ENCODE assay signal across 7 mouse cellular contexts in genomic region chr19:36918441-36919301, GRCm38 (mm10). TPM values are rescaled to one million over a fixed set of nuclear protein-coding genes. Genes with fewer than 3 reads are reported as not detected.
A peak's percentile ranks its signal among the peaks of the same experiment; 100 is the strongest.
DNase-seq lines count a peak whose midpoint lies in the region; ATAC-seq and TF ChIP-seq lines count a peak whose summit lies in the region.

No protein-coding gene starts in this region.

- H3K9ac ChIP-seq in embryonic facial prominence, embryonic 12.5 days, result peak overlapping the region; percentile 83
- H3K9ac ChIP-seq in limb, embryonic 15.5 days, result peak overlapping the region; percentile 90
- H3K9ac ChIP-seq in midbrain, postnatal 0 days (replicated peaks; ENCODE audit: low read length, poor library complexity, severe bottlenecking), result peak overlapping the region; percentile 79

- WGBS in embryonic facial prominence, embryonic 12.5 days, result under 1% methylated on average over 81 of the region's 85 CpGs
- under 1% methylated on average over 85 of the region's 85 CpGs for WGBS in kidney, adult 2 months
- WGBS in limb, embryonic 15.5 days, result under 1% methylated on average over 85 of the region's 85 CpGs
- WGBS in midbrain, postnatal 0 days, result 1% methylated on average over 62 of the region's 85 CpGs

- no peaks in the 10 kb centered on the region for H3K9me3 ChIP-seq in embryonic facial prominence, embryonic 12.5 days
- no peaks in the 10 kb centered on the region for H3K9me3 ChIP-seq in limb, embryonic 15.5 days
- no peaks in the 10 kb centered on the region for H3K9me3 ChIP-seq in midbrain, postnatal 0 days (ENCODE audit: low read length)

- no peaks in the 10 kb centered on the region for H3K36me3 ChIP-seq in embryonic facial prominence, embryonic 12.5 days
- H3K36me3 ChIP-seq in kidney, adult 2 months (ENCODE audit: control insufficient read depth, insufficient read depth, low read length), result no peaks in the 10 kb centered on the region
- no peaks in the 10 kb centered on the region for H3K36me3 ChIP-seq in limb, embryonic 15.5 days
- no peaks in the 10 kb centered on the region for H3K36me3 ChIP-seq in midbrain, postnatal 0 days (ENCODE audit: insufficient read depth, low read length)

- TF ChIP-seq POLR2A in kidney, adult 2 months (IDR thresholded peaks at IDR 0.05; ENCODE audit: low read depth, low read length), result peak; percentile 37

- H3K4me1 ChIP-seq in embryonic facial prominence, embryonic 12.5 days, result no peaks in the 10 kb centered on the region
- no peaks in the 10 kb centered on the region for H3K4me1 ChIP-seq in kidney, adult 2 months (ENCODE audit: control insufficient read depth, insufficient read depth, low read length)
- peaks cover 4% of the 10 kb centered on the region for H3K4me1 ChIP-seq in limb, embryonic 15.5 days
- peaks cover 2% of the 10 kb centered on the region; the same call in 1 of the 2 replicates for H3K4me1 ChIP-seq in midbrain, postnatal 0 days (ENCODE audit: insufficient read depth, low read length)

- ATAC-seq in embryonic facial prominence, embryonic 12.5 days (ENCODE audit: insufficient number of reproducible peaks, insufficient read depth, low FRiP score, low TSS enrichment), result peak; percentile 89
- ATAC-seq in limb, embryonic 15.5 days (ENCODE audit: insufficient number of reproducible peaks, low FRiP score, low TSS enrichment, low read depth), result peak; percentile 84
- peak; percentile 89 for ATAC-seq in midbrain, postnatal 0 days (ENCODE audit: low FRiP score)

- peak overlapping the region; percentile 77 for H3K4me3 ChIP-seq in embryonic facial prominence, embryonic 12.5 days
- H3K4me3 ChIP-seq in kidney, adult 2 months (ENCODE audit: insufficient read depth, low read depth, low read length), result peak overlapping the region; percentile 62
- H3K4me3 ChIP-seq in limb, embryonic 15.5 days, result peak overlapping the region; percentile 91
- peak overlapping the region; percentile 67 for H3K4me3 ChIP-seq in midbrain, postnatal 0 days (ENCODE audit: low read depth, low read length)

- peak overlapping the region; percentile 78 for H3K4me2 ChIP-seq in embryonic facial prominence, embryonic 12.5 days (replicated peaks)
- peak overlapping the region; percentile 56 for H3K4me2 ChIP-seq in limb, embryonic 15.5 days
- peak overlapping the region; percentile 69 for H3K4me2 ChIP-seq in midbrain, postnatal 0 days (ENCODE audit: low read depth, low read length, poor library complexity, severe bottlenecking)

- no peaks in the 10 kb centered on the region for H3K27me3 ChIP-seq in embryonic facial prominence, embryonic 12.5 days
- no peaks in the 10 kb centered on the region for H3K27me3 ChIP-seq in kidney, adult 2 months (replicated peaks; ENCODE audit: control insufficient read depth, insufficient read depth, low read length)
- H3K27me3 ChIP-seq in limb, embryonic 15.5 days, result no peaks in the 10 kb centered on the region
- H3K27me3 ChIP-seq in midbrain, postnatal 0 days (ENCODE audit: insufficient read depth, low read length), result no peaks in the 10 kb centered on the region

- peak; percentile 88 for DNase-seq in adrenal gland, postnatal 10 days
- DNase-seq in heart, adult 18-20 months, result peak; percentile 85 to 91
- DNase-seq in kidney, adult 2 months, result peak; percentile 83
- peak; percentile 87 for DNase-seq in midbrain, postnatal 0 days (ENCODE audit: low spot score)
- DNase-seq in spleen, postnatal 14 days (ENCODE audit: low spot score in 2 of 2), result peak; percentile 47 to 58

- peak; percentile 35; the same call in 1 of the 2 replicates for TF ChIP-seq CTCF in kidney, adult 2 months (conservative IDR thresholded peaks at IDR 0.05; ENCODE audit: insufficient read depth, insufficient read length, low read depth, low read length)
- peak; percentile 71 for TF ChIP-seq CTCF in midbrain, postnatal 0 days (IDR thresholded peaks at IDR 0.05)

- peak overlapping the region; percentile 90 for H3K27ac ChIP-seq in embryonic facial prominence, embryonic 12.5 days
- peak overlapping the region; percentile 46; the same call in 1 of the 2 replicates for H3K27ac ChIP-seq in kidney, adult 2 months (ENCODE audit: insufficient read depth, low read depth, low read length)
- H3K27ac ChIP-seq in limb, embryonic 15.5 days, result peak overlapping the region; percentile 91
- peak overlapping the region; percentile 85 for H3K27ac ChIP-seq in midbrain, postnatal 0 days (ENCODE audit: low read depth, low read length)

RNA-seq across cellular contexts. Expression of gene Fgfbp3, which starts 0.7 kb away (rescaled TPM):
- total RNA-seq in adrenal gland, postnatal 10 days (2021), result 1 to 10 TPM; 3.3 to 4.0 TPM
- 10.8 and 11.2 TPM in 2 replicates for polyA plus RNA-seq in embryonic facial prominence, embryonic 12.5 days (2016; fragmentation: Nextera tagmentation; extraction: Ambion mirVana)
- total RNA-seq in heart, adult 18-20 months (2021), result 1 to 10 TPM; 2.1 to 2.2 TPM
- polyA plus RNA-seq in kidney, adult 2 months (2012; rRNA removed), result 2.1 and 3.5 TPM in 2 replicates
- polyA plus RNA-seq in limb, embryonic 15.5 days (2015; fragmentation: Nextera tagmentation; extraction: Ambion mirVana), result 4.9 and 6.3 TPM in 2 replicates
- total RNA-seq in midbrain, postnatal 0 days (2014; rRNA removed), result 30.4 and 36.0 TPM in 2 replicates
- 28.7 and 30.5 TPM in 2 replicates for polyA plus RNA-seq in midbrain, postnatal 0 days (2015; fragmentation: Nextera tagmentation; extraction: Ambion mirVana)

RNA-seq across cellular contexts. Expression of gene Btaf1, which starts 7.2 kb away (rescaled TPM):
- total RNA-seq in adrenal gland, postnatal 10 days (2021), result 10 to 100 TPM; 20.6 to 23.1 TPM
- polyA plus RNA-seq in embryonic facial prominence, embryonic 12.5 days (2016; fragmentation: Nextera tagmentation; extraction: Ambion mirVana), result 15.4 and 16.0 TPM in 2 replicates
- 10 to 100 TPM; 12.7 to 14.2 TPM for total RNA-seq in heart, adult 18-20 months (2021)
- polyA plus RNA-seq in kidney, adult 2 months (2012; rRNA removed), result 4.5 and 5.1 TPM in 2 replicates
- 7.4 and 10.1 TPM in 2 replicates for polyA plus RNA-seq in limb, embryonic 15.5 days (2015; fragmentation: Nextera tagmentation; extraction: Ambion mirVana)
- 16.4 and 24.4 TPM in 2 replicates for total RNA-seq in midbrain, postnatal 0 days (2014; rRNA removed)
- 2.9 and 3.5 TPM in 2 replicates for polyA plus RNA-seq in midbrain, postnatal 0 days (2015; fragmentation: Nextera tagmentation; extraction: Ambion mirVana)

Comparison
In these comparisons a context has a peak if more than half of its experiments do, and no peak if none do; other contexts are left out.
1. Peak in every context shown above with its lines: DNase-seq, ATAC-seq, H3K4me3 ChIP-seq and H3K27ac ChIP-seq.